Mouse (Mus musculus): ENCODE data around the gene Melk.
A peak's percentile ranks its signal among the peaks of the same experiment; 100 is the strongest.

Gene Melk

DNA sequence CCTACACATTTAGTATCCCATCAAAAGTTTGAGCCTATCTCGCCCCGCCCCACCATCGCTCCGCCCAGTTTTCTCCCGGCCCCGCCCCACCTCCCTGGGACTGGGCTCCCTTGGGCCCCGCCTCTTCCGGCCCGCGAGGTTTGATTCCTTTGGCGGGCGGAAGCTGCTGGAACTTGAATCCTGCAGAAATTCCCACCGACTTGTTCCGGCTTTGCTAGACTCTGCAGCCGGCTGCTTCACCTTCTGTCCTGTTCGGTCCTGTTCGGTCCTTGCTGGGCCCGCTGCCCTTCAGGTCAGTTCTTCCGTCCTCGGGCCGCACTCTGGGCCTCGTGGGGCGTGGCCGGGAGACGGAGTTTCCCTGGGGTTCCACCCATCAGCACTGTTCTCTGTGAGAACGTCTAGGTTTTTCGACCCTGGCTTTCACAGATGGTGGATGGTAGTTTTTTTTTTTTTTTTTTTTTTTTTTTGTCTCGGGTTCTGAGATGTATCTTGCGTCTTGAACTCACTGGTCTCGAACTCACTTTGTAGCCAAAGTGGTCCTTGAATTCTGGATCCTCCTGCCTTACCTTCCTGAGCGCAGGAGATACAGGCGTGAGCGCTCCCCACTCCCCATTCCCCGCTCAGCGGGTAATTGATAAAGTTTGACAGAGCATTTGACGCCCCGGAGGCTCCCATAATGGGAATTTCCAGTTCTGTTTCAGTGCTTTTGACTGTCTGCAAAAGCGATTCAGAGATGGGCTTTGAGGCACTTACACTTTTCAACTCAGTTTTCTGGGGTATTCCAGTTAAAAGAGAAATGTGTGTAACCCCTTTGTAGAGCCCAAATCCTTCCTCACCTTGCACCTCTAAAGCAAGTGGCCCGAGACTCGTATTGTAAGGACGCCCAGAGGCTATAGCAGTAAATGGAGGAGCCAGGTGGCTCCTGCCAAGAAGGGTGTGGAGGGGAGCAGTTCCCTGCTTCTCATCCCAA lies at the start of gene Melk:
TSS of gene Melk (plus strand) at position 96 of the 970 bp plus-strand sequence.
- DNase-seq (ENCODE audit: low read depth), result peak; percentile 82

- DNase-seq (ENCODE audit: low read depth), result no peak
These were observed 49.2 kb upstream of the Melk start for GRCm38 (mm10) chr4:44251521-44251920.

GRCm38 (mm10) chr4:44251966-44252916 lies 48.4 kb upstream of the Melk start:
- DNase-seq (ENCODE audit: low read depth), result no peak

- DNase-seq (ENCODE audit: low read depth), result no peak
These were observed 47.5 kb upstream of the Melk start for GRCm38 (mm10) chr4:44253191-44253590.

GRCm38 (mm10) chr4:44254579-44254978 lies 46.1 kb upstream of the Melk start:
- no peak for DNase-seq (ENCODE audit: low read depth)

DNA sequence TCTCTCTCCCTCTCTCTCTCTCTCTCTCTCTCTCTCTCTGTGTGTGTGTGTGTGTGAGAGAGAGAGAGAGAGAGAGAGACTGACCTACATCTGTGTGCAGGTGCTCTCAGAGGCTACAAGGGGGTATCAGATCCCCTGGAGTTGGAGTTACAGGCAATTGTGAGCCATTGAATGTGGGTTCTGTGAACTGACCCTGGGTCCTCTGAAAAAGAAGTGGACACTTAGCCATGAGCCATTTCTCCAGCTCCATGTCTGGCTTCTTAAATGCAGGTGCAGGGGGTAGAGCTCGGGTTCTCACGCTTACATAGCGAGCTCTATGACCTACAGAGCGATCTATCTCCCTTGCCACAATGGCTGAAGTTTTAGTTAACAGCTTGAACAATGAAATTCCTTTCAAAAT lies 41.5 kb upstream of the Melk start:
- no peak for DNase-seq (ENCODE audit: low read depth)

DNA sequence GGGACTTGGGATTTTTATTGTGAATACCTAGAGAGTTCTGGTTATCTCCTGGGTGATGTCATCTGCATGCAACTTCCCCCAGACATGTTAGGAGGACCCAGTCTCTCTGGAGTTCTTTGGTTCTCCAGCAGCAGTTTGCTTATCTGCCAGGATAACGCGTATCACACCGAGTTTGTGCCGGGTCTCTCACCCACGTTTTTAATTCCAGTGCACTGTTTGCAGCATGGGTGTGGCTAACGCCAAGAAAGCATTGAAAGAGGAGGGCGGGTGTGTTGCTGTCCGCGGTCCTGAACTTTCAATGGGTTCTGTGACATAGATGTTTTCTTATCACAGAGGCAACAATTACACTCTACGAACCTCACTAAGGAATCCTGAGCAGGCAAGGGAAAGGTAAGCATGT lies 40.4 kb upstream of the Melk start:
- peak; percentile 72 for DNase-seq (ENCODE audit: low read depth)

- DNase-seq (ENCODE audit: low read depth), result no peak
These were observed 35.2 kb upstream of the Melk start for GRCm38 (mm10) chr4:44265500-44265899.

DNA sequence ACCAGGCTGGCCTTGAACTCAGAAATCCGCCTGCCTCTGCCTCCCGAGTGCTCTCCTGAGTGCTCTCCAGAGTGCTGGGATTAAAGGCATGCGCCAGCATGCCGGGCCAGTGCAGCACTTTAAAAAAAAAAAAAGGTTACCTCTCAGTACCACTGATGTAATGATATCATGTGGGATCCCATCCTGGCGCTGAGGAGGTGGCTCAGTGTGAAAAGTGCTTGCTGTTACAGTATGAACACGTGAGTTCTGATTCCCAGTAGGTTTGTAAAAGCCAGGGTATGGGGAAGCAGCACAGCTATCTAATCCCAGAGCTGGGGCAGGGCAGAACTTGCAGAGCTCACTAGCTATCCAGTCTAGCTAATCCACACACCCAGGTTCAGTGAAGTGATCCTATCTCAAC lies 33.2 kb upstream of the Melk start:
- DNase-seq (ENCODE audit: low read depth), result no peak

DNA sequence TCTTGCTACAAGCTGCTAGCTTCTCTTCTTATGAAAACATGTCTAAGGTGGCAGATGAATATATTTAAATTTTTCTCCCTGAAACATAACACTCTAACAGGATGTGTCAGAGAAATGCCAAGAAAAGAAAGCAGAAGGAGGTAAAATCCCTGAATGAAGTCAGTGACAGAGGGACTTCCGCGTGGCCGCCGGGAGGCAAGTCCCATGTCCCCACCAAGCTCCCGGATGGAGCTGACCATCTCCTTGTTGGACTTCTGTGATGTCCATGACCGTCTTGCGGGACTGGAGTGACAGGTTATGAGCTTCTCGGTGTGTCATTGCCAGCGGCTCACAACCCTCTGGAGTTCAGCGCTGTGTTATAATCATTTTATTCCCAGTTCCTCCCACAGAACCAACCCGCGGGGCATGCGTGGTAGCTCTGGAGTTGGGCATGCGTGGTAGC lies 31.3 kb upstream of the Melk start:
- DNase-seq (ENCODE audit: low read depth), result no peak

GRCm38 (mm10) chr4:44271134-44271533 lies 29.5 kb upstream of the Melk start:
- DNase-seq (ENCODE audit: low read depth), result no peak

- no peak for DNase-seq (ENCODE audit: low read depth)
These were observed 18.9 kb upstream of the Melk start for GRCm38 (mm10) chr4:44281597-44282265.

DNA sequence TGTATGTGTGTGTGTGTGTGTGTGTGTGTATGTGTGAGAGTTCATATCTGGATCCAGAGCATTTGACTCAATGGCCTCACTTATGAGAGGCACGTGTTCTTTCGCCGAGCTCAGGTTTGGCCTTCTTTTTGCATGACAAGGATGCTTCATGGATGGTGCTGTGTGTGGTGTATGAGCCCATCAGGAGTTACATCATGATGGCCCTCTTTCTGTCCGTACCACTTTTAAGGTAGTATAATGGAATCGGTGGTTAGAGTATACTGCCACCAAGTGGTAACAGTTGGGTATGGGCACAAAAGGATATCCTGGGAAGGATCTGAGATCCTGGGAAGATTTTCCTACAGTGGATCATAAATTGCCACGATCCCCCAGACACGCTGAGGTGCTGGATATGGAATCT lies 8.1 kb upstream of the Melk start:
- no peak for DNase-seq (ENCODE audit: low read depth)

- DNase-seq (ENCODE audit: low read depth), result no peak
These were observed 4.8 kb upstream of the Melk start for GRCm38 (mm10) chr4:44295837-44296236.

- no peak for DNase-seq (ENCODE audit: low read depth)
These were observed 5.9 kb downstream of the Melk start for GRCm38 (mm10) chr4:44306585-44306984.

- DNase-seq (ENCODE audit: low read depth), result no peak
These were observed 9.8 kb downstream of the Melk start for GRCm38 (mm10) chr4:44310429-44310828.

DNA sequence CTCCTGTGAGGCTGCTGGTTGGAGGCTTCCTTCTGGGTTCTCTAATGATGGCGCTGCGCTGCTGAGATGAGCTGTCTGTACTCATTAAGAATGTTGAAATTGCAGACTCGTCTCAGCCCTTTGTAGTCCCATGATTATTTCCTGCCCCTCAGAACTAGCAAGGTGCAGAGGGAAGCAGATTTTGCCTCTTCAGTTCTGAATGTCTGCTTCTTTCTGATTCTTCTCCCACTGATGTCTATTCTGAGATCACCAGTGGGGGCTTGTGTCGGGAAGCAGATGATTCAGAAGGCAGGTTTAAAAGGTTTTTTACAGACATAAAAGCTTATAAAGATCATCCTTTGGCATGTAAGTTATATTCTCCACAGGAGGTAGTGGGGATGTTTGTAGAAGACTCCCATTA lies 10.2 kb downstream of the Melk start:
- DNase-seq (ENCODE audit: low read depth), result no peak

DNA sequence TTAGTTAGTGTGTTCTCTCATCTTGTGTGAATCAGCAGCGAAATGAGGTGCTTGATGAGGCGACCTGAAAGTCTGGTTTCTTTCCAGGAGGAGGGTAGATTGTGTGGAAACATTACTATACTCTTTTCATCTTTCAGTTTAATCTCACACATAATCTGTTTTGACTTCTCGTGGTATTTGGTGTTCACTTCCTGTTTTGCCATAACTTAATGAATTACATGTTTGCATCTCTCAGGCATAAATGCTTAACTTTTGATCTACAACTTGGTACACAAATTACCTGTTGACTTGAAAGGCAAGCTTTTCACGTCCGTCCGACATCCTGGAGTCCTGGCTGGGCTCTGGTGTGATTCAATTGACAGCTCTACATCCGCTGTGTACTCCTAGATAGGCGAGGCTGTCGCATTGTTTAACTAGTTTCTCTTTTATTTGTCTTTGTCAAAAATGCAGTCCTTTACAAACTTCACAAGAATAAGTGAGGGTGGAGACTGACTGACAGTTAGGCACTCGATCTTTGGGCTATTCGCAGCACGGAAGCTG lies 15.7 kb downstream of the Melk start:
- DNase-seq (ENCODE audit: low read depth), result no peak

DNA sequence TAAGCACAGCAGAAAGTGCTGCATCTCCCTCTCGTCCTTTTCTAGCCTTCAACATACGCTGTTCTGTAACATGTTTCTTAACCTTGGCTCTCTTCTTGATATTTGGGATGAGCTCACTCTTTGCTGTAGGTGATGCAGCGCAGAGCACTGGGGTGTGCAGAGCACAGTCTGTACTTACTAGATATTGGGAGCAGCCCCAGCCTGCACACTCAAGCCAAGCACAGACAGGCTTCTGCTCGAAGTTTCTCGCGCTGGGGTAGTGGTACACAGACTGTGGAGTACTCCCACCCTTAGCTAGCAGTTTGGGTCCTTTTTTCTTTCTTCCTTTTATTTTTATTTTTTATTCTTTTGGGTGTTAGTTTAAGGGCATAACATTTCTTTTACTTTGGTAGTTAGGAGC lies 19.8 kb downstream of the Melk start:
- no peak for DNase-seq (ENCODE audit: low read depth)

- no peak for DNase-seq (ENCODE audit: low read depth)
These were observed 21.4 kb downstream of the Melk start for GRCm38 (mm10) chr4:44322124-44322523.

DNA sequence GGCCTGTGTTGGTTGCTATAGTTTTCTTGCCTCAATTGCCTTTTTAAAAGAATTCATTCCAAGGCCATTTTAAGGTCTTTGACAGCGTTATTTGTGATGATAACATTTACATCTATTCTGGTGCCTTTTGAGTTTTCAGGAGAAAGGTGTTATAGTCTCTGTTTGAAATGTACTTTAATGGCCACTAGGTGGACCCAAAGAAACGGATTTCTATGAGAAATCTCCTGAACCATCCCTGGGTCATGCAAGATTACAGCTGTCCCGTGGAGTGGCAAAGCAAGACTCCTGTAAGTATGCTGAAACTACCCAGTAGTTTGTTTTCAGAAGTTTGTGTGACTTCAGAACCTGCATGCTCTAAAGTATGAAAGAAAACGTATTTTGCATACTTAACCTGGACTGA lies 24.8 kb downstream of the Melk start:
- DNase-seq (ENCODE audit: low read depth), result peak; percentile 14

GRCm38 (mm10) chr4:44326721-44327120 lies 26.0 kb downstream of the Melk start:
- no peak for DNase-seq (ENCODE audit: low read depth)

All from c-Kit-positive CD71-negative TER-119-negative erythroid progenitor cells, embryonic 14.5 days (primary cell).